Mouse (Mus musculus): ENCODE data around the gene Trim28. TPM values are rescaled to one million over a fixed set of nuclear protein-coding genes. Genes with fewer than 3 reads are reported as not detected.

Trim28 gene
- total and polyA plus RNA-seq, 3 experiments: 500 to 891 (median 516) TPM

DNA sequence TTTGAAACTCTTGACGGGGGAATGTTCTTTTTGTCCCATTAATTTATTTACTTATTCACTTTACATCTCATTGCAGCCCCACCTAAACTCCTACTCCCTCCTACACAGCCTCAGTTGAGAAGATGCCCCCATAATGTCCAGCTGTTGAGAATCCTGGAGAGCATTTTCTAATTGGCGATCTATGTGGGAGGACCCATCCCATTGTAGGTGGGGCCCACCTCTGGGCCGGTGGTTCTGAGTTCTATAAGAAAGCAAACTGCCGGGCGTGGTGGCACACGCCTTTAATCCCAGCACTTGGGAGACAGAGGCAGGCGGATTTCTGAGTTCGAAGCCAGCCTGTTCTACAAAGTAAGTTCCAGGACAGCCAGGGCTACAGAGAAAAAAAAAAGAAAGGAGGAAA, 12.0 kb upstream of the Trim28 start:
- H3K36me3 ChIP-seq (replicated peaks in 1 of 2; ENCODE audit: control insufficient read depth in 1 of 2, insufficient read depth in 1 of 2, low read length in 1 of 2): peaks cover 7 to 32% of the 10 kb centered on the region in 2 experiments
- peaks cover 0 to 12% of the 10 kb centered on the region in 2 experiments; a peak in 2 of 4 replicates for H3K4me1 ChIP-seq (ENCODE audit: control insufficient read depth in 1 of 2, insufficient read depth in 2 of 2)
- H3K27me3 ChIP-seq (replicated peaks): no peaks in the 10 kb centered on the region
- no peak for TF ChIP-seq GABPA (IDR thresholded peaks at IDR 0.05; ENCODE audit: insufficient replicate concordance, low read depth, low read length)
- H3K9me3 ChIP-seq (replicated peaks; ENCODE audit: low read length): no peaks in the 10 kb centered on the region
- no peak overlapping the region for H3K9ac ChIP-seq (ENCODE audit: insufficient read depth, low read depth)
- in situ Hi-C loops (cut with MboI; ENCODE audit: low pct_ligation_motif_present, low pct_unique_long_range_greater_than_20kb, low sequenced_read_pairs): loop anchor here (10.0 kb wide), 1 partner anchor 62 kb away; the partner anchor contains the start of genes Rnf225 and Rps5
- no peaks in the 10 kb centered on the region for H3K79me2 ChIP-seq (replicated peaks; ENCODE audit: control insufficient read depth, extremely low read depth, insufficient read depth, poor library complexity, severe bottlenecking)
- dilution Hi-C loops (cut with MboI; ENCODE audit: extremely low pct_ligation_motif_present, extremely low pct_unique_long_range_greater_than_20kb, low sequenced_read_pairs): no loop called here
- H3K4me3 ChIP-seq (replicated peaks in 1 of 3; ENCODE audit: low read depth in 2 of 3, low read length in 2 of 3, poor library complexity in 1 of 3): no peak overlapping the region
- no peak overlapping the region for H3K4me2 ChIP-seq (ENCODE audit: insufficient read depth, low read depth, poor library complexity, severe bottlenecking)
- no peak for DNase-seq (ENCODE audit: extremely low read depth)
- H3K27ac ChIP-seq (ENCODE audit: insufficient read depth, low read depth): no peak overlapping the region

DNA sequence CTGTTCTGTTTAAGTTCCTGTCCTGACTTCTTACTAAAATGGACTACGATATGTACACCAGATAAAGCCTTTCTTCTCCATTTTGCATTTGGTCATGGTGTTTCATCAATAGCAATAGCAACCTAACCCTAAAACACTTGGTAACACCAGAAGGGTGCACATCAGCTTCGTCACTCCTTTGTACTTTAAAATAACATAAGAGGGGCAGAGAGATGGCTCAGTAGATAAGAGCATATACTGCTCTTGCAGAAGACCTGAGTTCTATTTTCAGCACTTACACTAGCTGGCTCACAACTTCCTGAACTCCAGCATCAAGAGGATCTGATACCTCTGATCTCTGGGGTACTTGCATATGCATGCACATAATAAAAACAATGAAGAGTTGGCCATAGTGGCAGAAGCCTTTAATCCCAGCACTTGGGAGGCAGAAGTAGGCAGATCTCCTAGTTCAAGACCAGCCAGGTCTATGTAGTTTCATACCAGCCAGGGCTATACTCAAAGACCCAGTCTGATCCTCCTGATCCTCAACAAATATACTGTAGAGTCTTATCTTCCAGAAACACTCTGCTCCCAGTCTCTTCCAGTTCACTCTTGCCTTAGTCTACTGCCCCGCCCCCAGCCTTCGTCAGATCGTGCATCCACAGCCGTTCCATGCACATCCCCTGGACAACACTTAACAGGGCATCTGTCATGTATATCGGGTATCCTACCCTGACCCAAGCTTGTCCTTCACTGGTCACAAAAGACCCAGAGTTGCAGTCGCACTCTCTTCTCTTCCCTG, 11.3 kb upstream of the Trim28 start:
- H3K27ac ChIP-seq (ENCODE audit: insufficient read depth, low read depth): no peak overlapping the region
- H3K36me3 ChIP-seq (replicated peaks in 1 of 2; ENCODE audit: control insufficient read depth in 1 of 2, insufficient read depth in 1 of 2, low read length in 1 of 2): peaks cover 1 to 25% of the 10 kb centered on the region in 2 experiments
- no peaks in the 10 kb centered on the region for H3K9me3 ChIP-seq (replicated peaks; ENCODE audit: low read length)
- DNase-seq (ENCODE audit: extremely low read depth): no peak
- H3K4me1 ChIP-seq (ENCODE audit: control insufficient read depth in 1 of 2, insufficient read depth in 2 of 2): peaks cover 0 to 12% of the 10 kb centered on the region in 2 experiments; a peak in 2 of 4 replicates
- TF ChIP-seq MXI1 (IDR thresholded peaks at IDR 0.05; ENCODE audit: low read depth, low read length): no peak
- TF ChIP-seq CHD2 (IDR thresholded peaks at IDR 0.05; ENCODE audit: low read length): no peak
- no peak for TF ChIP-seq ETS1 (conservative IDR thresholded peaks at IDR 0.05; ENCODE audit: low read depth, low read length)
- TF ChIP-seq JUN (IDR thresholded peaks at IDR 0.05; ENCODE audit: insufficient read depth, low read depth, low read length): no peak
- TF ChIP-seq CHD1 (IDR thresholded peaks at IDR 0.05; ENCODE audit: low read depth, low read length): no peak
- in situ Hi-C loops (cut with MboI; ENCODE audit: low pct_ligation_motif_present, low pct_unique_long_range_greater_than_20kb, low sequenced_read_pairs): loop anchor here (10.0 kb wide), 1 partner anchor 63 kb away; the partner anchor contains the start of genes Rnf225 and Rps5
- no peaks in the 10 kb centered on the region for H3K27me3 ChIP-seq (replicated peaks)
- H3K79me2 ChIP-seq (replicated peaks; ENCODE audit: control insufficient read depth, extremely low read depth, insufficient read depth, poor library complexity, severe bottlenecking): no peaks in the 10 kb centered on the region
- H3K4me3 ChIP-seq (replicated peaks in 1 of 3; ENCODE audit: low read depth in 2 of 3, low read length in 2 of 3, poor library complexity in 1 of 3): no peak overlapping the region
- H3K4me2 ChIP-seq (ENCODE audit: insufficient read depth, low read depth, poor library complexity, severe bottlenecking): no peak overlapping the region
- dilution Hi-C loops (cut with MboI; ENCODE audit: extremely low pct_ligation_motif_present, extremely low pct_unique_long_range_greater_than_20kb, low sequenced_read_pairs): no loop called here
- H3K9ac ChIP-seq (ENCODE audit: insufficient read depth, low read depth): no peak overlapping the region

DNA sequence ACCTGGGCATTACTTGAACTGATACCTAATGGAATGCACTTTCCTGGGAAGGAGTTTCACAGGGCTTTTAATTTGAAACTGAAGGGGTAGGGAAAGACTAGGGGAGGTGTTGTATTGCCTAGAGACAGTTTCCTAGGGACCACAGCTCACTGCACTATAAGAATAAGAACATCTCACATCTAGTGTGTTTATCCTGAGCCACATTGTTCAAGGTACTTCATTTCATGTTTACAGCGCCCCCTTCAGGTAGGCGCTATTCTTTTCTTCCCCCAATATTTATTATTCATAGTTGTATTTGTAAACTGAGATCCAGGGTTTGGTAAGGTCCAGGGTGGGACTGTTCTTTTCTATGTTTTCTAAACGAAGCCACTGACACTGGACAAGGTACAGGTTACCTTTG, 6.7 kb upstream of the Trim28 start:
- Histone ChIP-seq H3K4me3 (replicated peaks in 1 of 3; ENCODE audit: low read depth in 2 of 3, low read length in 2 of 3, poor library complexity in 1 of 3) (no peak overlapping the region), H3K79me2 (replicated peaks; ENCODE audit: control insufficient read depth, extremely low read depth, insufficient read depth, poor library complexity, severe bottlenecking) (no peaks in the 10 kb centered on the region), H3K36me3 (replicated peaks in 1 of 2; ENCODE audit: control insufficient read depth in 1 of 2, insufficient read depth in 1 of 2, low read length in 1 of 2) (no peaks in the 10 kb centered on the region), H3K9me3 (replicated peaks; ENCODE audit: low read length) (no peaks in the 10 kb centered on the region), H3K27ac (ENCODE audit: insufficient read depth, low read depth) (no peak overlapping the region), H3K9ac (ENCODE audit: insufficient read depth, low read depth) (no peak overlapping the region), H3K27me3 (replicated peaks) (no peaks in the 10 kb centered on the region), H3K4me2 (ENCODE audit: insufficient read depth, low read depth, poor library complexity, severe bottlenecking) (no peak overlapping the region), H3K4me1 (ENCODE audit: control insufficient read depth in 1 of 2, insufficient read depth in 2 of 2) (peaks cover 0 to 11% of the 10 kb centered on the region in 2 experiments; a peak in 2 of 4 replicates)
- dilution Hi-C loops (cut with MboI; ENCODE audit: extremely low pct_ligation_motif_present, extremely low pct_unique_long_range_greater_than_20kb, low sequenced_read_pairs): no loop called here
- no peak for TF ChIP-seq TBP (conservative IDR thresholded peaks at IDR 0.05; ENCODE audit: low read depth, low read length)
- TF ChIP-seq KAT2A (IDR thresholded peaks at IDR 0.05; ENCODE audit: insufficient replicate concordance, low read length): no peak
- no peak for TF ChIP-seq EP300 (IDR thresholded peaks at IDR 0.05; ENCODE audit: low read length)
- peak; percentile 66 for TF ChIP-seq RAD21 (IDR thresholded peaks at IDR 0.05; ENCODE audit: low read depth, low read length)
- peak; percentile 58 for TF ChIP-seq SMC3 (IDR thresholded peaks at IDR 0.05; ENCODE audit: low read depth, low read length)
- TF ChIP-seq CTCF (conservative IDR thresholded peaks at IDR 0.05 in 1 of 2, IDR thresholded peaks at IDR 0.05 in 1 of 2; ENCODE audit: low read depth in 2 of 2, low read length in 2 of 2): peak; percentile 74 to 75
- peak; percentile 28; the same call in 1 of the 2 replicates for TF ChIP-seq MYC (IDR thresholded peaks at IDR 0.05; ENCODE audit: low read depth, low read length)
- peak; percentile 68 for DNase-seq (ENCODE audit: extremely low read depth)
- in situ Hi-C loops (cut with MboI; ENCODE audit: low pct_ligation_motif_present, low pct_unique_long_range_greater_than_20kb, low sequenced_read_pairs): no loop called here

All from CH12.LX (cell line).